Mouse (Mus musculus): ENCODE data around the gene Casc4.
"Not testable (repeated sequence)": the region's sequence is repeated elsewhere in the genome, so short reads cannot be mapped to it uniquely, and the experiment has no call there.

Gene Casc4

GRCm38 (mm10) chr2:121888720-121889497 lies 22.1 kb downstream of the Casc4 start:
- in situ Hi-C loops (cut with MboI; ENCODE audit: low pct_unique_long_range_greater_than_20kb in 1 of 2, low sequenced_read_pairs in 2 of 2, unreplicated experiment in 1 of 2) = no loop called here

- in situ Hi-C loops (cut with MboI; ENCODE audit: low pct_unique_long_range_greater_than_20kb in 1 of 2, low sequenced_read_pairs in 2 of 2, unreplicated experiment in 1 of 2) = no loop called here
Measured at GRCm38 (mm10) chr2:121895261-121895660, 28.5 kb downstream of the Casc4 start.

GRCm38 (mm10) chr2:121896825-121897224 lies 30.1 kb downstream of the Casc4 start:
- in situ Hi-C loops (cut with MboI; ENCODE audit: low pct_unique_long_range_greater_than_20kb in 1 of 2, low sequenced_read_pairs in 2 of 2, unreplicated experiment in 1 of 2) = no loop called here

GRCm38 (mm10) chr2:121909975-121910374 lies 43.2 kb downstream of the Casc4 start:
- in situ Hi-C loops (cut with MboI; ENCODE audit: low pct_unique_long_range_greater_than_20kb in 1 of 2, low sequenced_read_pairs in 2 of 2, unreplicated experiment in 1 of 2) = no loop called here

GRCm38 (mm10) chr2:121916047-121916970 lies 49.5 kb downstream of the Casc4 start:
- in situ Hi-C loops (cut with MboI; ENCODE audit: low pct_unique_long_range_greater_than_20kb in 1 of 2, low sequenced_read_pairs in 2 of 2, unreplicated experiment in 1 of 2) = no loop called here

- in situ Hi-C loops (cut with MboI; ENCODE audit: low pct_unique_long_range_greater_than_20kb in 1 of 2, low sequenced_read_pairs in 2 of 2, unreplicated experiment in 1 of 2) = not testable (repeated sequence)
Measured at GRCm38 (mm10) chr2:121937624-121938023, 70.9 kb downstream of the Casc4 start.

- in situ Hi-C loops (cut with MboI; ENCODE audit: low pct_unique_long_range_greater_than_20kb in 1 of 2, low sequenced_read_pairs in 2 of 2, unreplicated experiment in 1 of 2) = no loop called here
Measured at GRCm38 (mm10) chr2:121943364-121943763, 76.6 kb downstream of the Casc4 start.

- in situ Hi-C loops (cut with MboI; ENCODE audit: low pct_unique_long_range_greater_than_20kb in 1 of 2, low sequenced_read_pairs in 2 of 2, unreplicated experiment in 1 of 2) = no loop called here
Measured at GRCm38 (mm10) chr2:121954971-121955656, 88.3 kb downstream of the Casc4 start.

GRCm38 (mm10) chr2:121955765-121956223 lies 89.0 kb downstream of the Casc4 start, which contains the start of the genes Ctdspl2 and Mageb3:
Gene Ctdspl2, plus strand, starts transcription at chr2:121956001.
Gene Mageb3, minus strand, starts transcription at chr2:121956092.
- in situ Hi-C loops (cut with MboI; ENCODE audit: low pct_unique_long_range_greater_than_20kb in 1 of 2, low sequenced_read_pairs in 2 of 2, unreplicated experiment in 1 of 2) = no loop called here

- in situ Hi-C loops (cut with MboI; ENCODE audit: low pct_unique_long_range_greater_than_20kb in 1 of 2, low sequenced_read_pairs in 2 of 2, unreplicated experiment in 1 of 2) = no loop called here
Measured at GRCm38 (mm10) chr2:121956224-121957018, 89.7 kb downstream of the Casc4 start.

- in situ Hi-C loops (cut with MboI; ENCODE audit: low pct_unique_long_range_greater_than_20kb in 1 of 2, low sequenced_read_pairs in 2 of 2, unreplicated experiment in 1 of 2) = no loop called here
Measured at GRCm38 (mm10) chr2:121957216-121957792, 90.5 kb downstream of the Casc4 start.
